Comparison of ENCODE assay signal across 11 mouse cellular contexts in the genomic region with DNA sequence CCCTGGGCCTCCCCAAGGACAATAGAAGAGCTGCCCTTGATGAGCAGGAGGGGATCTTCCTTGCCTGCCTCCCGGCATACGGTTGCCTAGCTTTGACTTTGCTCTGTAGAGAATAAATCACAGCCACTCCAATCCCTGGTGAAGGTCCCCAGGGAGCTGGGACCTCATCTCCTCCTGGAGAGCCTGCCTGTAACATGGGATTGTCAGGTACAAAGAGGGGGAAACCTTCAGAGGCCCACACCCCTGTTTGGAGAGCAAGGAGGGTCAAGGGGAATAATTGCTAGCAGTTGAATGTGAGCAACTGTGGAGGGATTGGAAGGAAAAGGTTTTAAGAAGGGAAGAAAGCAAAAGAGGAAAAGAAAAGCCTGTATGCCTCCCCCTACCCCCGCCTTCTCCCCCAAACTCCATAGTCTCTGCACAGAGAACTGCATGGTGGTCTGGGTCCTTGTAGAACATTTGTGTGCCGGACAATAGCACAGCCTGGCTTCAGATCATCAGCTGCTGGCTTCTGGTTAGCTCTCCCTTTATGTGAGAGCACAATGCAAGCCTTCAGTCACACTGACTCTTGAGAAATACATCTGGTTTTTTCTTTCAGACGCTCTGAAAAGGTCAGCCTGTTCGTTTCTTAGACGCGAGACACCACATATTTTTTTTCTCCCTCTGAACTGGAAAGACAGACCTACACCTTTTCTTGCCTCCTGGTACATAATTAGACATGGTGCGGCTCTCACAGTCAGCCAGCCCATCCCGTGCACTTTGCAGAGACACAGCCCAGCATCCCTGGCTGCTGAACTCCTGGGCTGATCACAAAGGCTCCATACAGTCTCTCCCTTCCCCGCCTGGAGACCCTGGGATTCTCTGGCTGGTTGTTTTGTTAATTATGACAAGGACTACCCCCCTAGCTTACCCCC.
A peak's percentile ranks its signal among the peaks of the same experiment; 100 is the strongest.
DNase-seq lines count a peak whose midpoint lies in the region; ATAC-seq lines count a peak whose summit lies in the region.
"Had no signal": no experiment of that assay in that cellular context is flagged by ENCODE, and none has a peak within 500 bp of the region (broad histone marks: within the 10 kb centered on the region; RNA-seq: fewer than 3 reads in every experiment).

No protein-coding gene starts in this region.

- 58% methylated on average over 11 of the region's 11 CpGs for WGBS in intestine, embryonic 15.5 days
- 51% methylated on average over 11 of the region's 11 CpGs for WGBS in intestine, embryonic 16.5 days
- WGBS in forebrain, embryonic 11.5 days = 8% methylated on average over 11 of the region's 11 CpGs
- WGBS in limb, embryonic 12.5 days = 39% methylated on average over 11 of the region's 11 CpGs

- DNase-seq in forebrain, embryonic 11.5 days (ENCODE audit: low spot score) = peak; percentile 59
- peak; percentile 55 for DNase-seq in retina, embryonic 14.5 days (ENCODE audit: low spot score)
- DNase-seq in lung, adult 18-20 months = no peak
- no peak for DNase-seq in kidney, adult 8-10 months
- DNase-seq in thymus, postnatal 36 days = no peak
- DNase-seq: adrenal gland, adult 8-10 months; liver, postnatal 0 days had no signal

- no peaks in the 10 kb centered on the region for H3K9me3 ChIP-seq in intestine, embryonic 15.5 days
- H3K9me3 ChIP-seq in intestine, embryonic 16.5 days (ENCODE audit: control insufficient read depth, low read length) = no peaks in the 10 kb centered on the region
- no peaks in the 10 kb centered on the region for H3K9me3 ChIP-seq in forebrain, embryonic 11.5 days (ENCODE audit: control insufficient read depth, low read length)
- H3K9me3 ChIP-seq in limb, embryonic 12.5 days = no peaks in the 10 kb centered on the region
- H3K9me3 ChIP-seq: heart, embryonic 12.5 days had no signal

- H3K27ac ChIP-seq in intestine, embryonic 15.5 days = 0 out of 2 replicates have a peak overlapping the region, but pooled peaks have one; percentile 0
- H3K27ac ChIP-seq in intestine, embryonic 16.5 days (ENCODE audit: low read length) = no peak overlapping the region
- peak overlapping the region; percentile 87 for H3K27ac ChIP-seq in forebrain, embryonic 11.5 days (ENCODE audit: low read depth, low read length)
- H3K27ac ChIP-seq in limb, embryonic 12.5 days = peak overlapping the region; percentile 47

- H3K27me3 ChIP-seq in intestine, embryonic 15.5 days (replicated peaks) = no peaks in the 10 kb centered on the region
- no peaks in the 10 kb centered on the region for H3K27me3 ChIP-seq in intestine, embryonic 16.5 days (replicated peaks; ENCODE audit: control insufficient read depth, insufficient read depth, low read length)
- H3K27me3 ChIP-seq in forebrain, embryonic 11.5 days (ENCODE audit: control insufficient read depth, insufficient read depth, low read length) = no peaks in the 10 kb centered on the region
- no peaks in the 10 kb centered on the region for H3K27me3 ChIP-seq in limb, embryonic 12.5 days
- H3K27me3 ChIP-seq: heart, embryonic 12.5 days had no signal

- no peak overlapping the region for H3K9ac ChIP-seq in intestine, embryonic 15.5 days
- no peak overlapping the region for H3K9ac ChIP-seq in intestine, embryonic 16.5 days (ENCODE audit: low read depth, low read length)
- peak overlapping the region; percentile 28; the same call in 1 of the 2 replicates for H3K9ac ChIP-seq in forebrain, embryonic 11.5 days (ENCODE audit: low read length)
- H3K9ac ChIP-seq in limb, embryonic 12.5 days (replicated peaks) = 0 out of 2 replicates have a peak overlapping the region, but pooled peaks have one; percentile 18
- H3K9ac ChIP-seq: heart, embryonic 12.5 days; liver, postnatal 0 days had no signal

- H3K4me1 ChIP-seq in intestine, embryonic 15.5 days (replicated peaks) = no peaks in the 10 kb centered on the region
- H3K4me1 ChIP-seq in intestine, embryonic 16.5 days (ENCODE audit: control insufficient read depth, insufficient read depth, low read length) = no peaks in the 10 kb centered on the region
- peaks cover 11% of the 10 kb centered on the region for H3K4me1 ChIP-seq in forebrain, embryonic 11.5 days (replicated peaks; ENCODE audit: control insufficient read depth, insufficient read depth, low read length)
- H3K4me1 ChIP-seq in limb, embryonic 12.5 days (replicated peaks) = peaks cover 18% of the 10 kb centered on the region

- H3K36me3 ChIP-seq in intestine, embryonic 15.5 days = no peaks in the 10 kb centered on the region
- no peaks in the 10 kb centered on the region for H3K36me3 ChIP-seq in intestine, embryonic 16.5 days (ENCODE audit: control insufficient read depth, insufficient read depth, low read length)
- no peaks in the 10 kb centered on the region for H3K36me3 ChIP-seq in forebrain, embryonic 11.5 days (ENCODE audit: control insufficient read depth, insufficient read depth, low read length)
- no peaks in the 10 kb centered on the region for H3K36me3 ChIP-seq in limb, embryonic 12.5 days
- H3K36me3 ChIP-seq: heart, embryonic 12.5 days had no signal

- H3K4me3 ChIP-seq in intestine, embryonic 15.5 days (replicated peaks) = no peak overlapping the region
- no peak overlapping the region for H3K4me3 ChIP-seq in intestine, embryonic 16.5 days (ENCODE audit: low read length)
- no peak overlapping the region for H3K4me3 ChIP-seq in forebrain, embryonic 11.5 days (ENCODE audit: low read depth, low read length)
- H3K4me3 ChIP-seq in limb, embryonic 12.5 days (replicated peaks) = no peak overlapping the region
- H3K4me3 ChIP-seq: heart, embryonic 12.5 days had no signal

- no peak overlapping the region for H3K4me2 ChIP-seq in intestine, embryonic 15.5 days (replicated peaks)
- H3K4me2 ChIP-seq in intestine, embryonic 16.5 days (ENCODE audit: low read depth, low read length) = no peak overlapping the region
- H3K4me2 ChIP-seq in forebrain, embryonic 11.5 days (ENCODE audit: low read depth, low read length, severe bottlenecking) = peak overlapping the region; percentile 31
- no peak overlapping the region for H3K4me2 ChIP-seq in limb, embryonic 12.5 days
- H3K4me2 ChIP-seq: heart, embryonic 12.5 days had no signal

- ATAC-seq in intestine, embryonic 15.5 days = peak; percentile 23; the same call in 1 of the 2 replicates
- no peak; the same call in 1 of the 2 replicates for ATAC-seq in intestine, embryonic 16.5 days
- peak; percentile 93 for ATAC-seq in forebrain, embryonic 11.5 days (replicated peaks; ENCODE audit: low FRiP score)
- ATAC-seq in limb, embryonic 12.5 days (ENCODE audit: insufficient number of reproducible peaks, insufficient read depth, low FRiP score, low TSS enrichment, low read depth) = no peak
- ATAC-seq: liver, postnatal 0 days had no signal

Comparison
In these comparisons a context has a peak if more than half of its experiments do, and no peak if none do; other contexts are left out.
1. ATAC-seq: peak in intestine, embryonic 15.5 days (single experiment) and forebrain, embryonic 11.5 days (single experiment); none in intestine, embryonic 16.5 days (single experiment) and limb, embryonic 12.5 days (single experiment).
2. H3K9ac ChIP-seq: peak in forebrain, embryonic 11.5 days (single experiment) and limb, embryonic 12.5 days (single experiment); none in intestine, embryonic 15.5 days (single experiment) and intestine, embryonic 16.5 days (single experiment).
3. DNase-seq: peak in forebrain, embryonic 11.5 days (single experiment) and retina, embryonic 14.5 days (single experiment); none in lung, adult 18-20 months (0 of 2), kidney, adult 8-10 months (0 of 2) and thymus, postnatal 36 days (0 of 2).